Mouse (Mus musculus) retina, postnatal 1 day (tissue): Measurements from ENCODE around the gene Klf8.

Experiments used
- DNase-seq: peaks from one replicate; pipeline ENCODE4 v3.0.0-alpha.2; 2012

Gene Klf8

DNA sequence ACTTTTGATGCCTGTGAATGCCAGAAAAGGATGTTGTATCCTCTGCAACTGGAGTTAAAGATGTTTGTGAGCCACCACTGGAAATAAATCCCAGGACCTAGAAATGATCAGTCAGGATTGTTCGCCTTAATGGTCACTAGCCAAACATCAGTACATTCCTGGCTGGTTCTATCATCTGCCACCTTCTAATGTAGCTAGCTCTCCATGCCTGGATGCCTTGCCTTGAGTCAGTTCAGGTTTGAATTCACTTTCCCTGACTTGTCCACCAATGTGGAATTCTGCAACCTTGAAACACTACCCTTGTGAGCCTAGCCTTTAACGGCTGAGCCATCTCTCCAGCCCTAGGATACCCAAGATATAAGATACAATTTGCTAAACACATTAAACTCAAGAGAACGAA lies 202.8 kb downstream of the Klf8 start:
- DNase-seq: no peak
